Mouse (Mus musculus) right cerebral cortex, postnatal 25 days (tissue): ENCODE data around the gene Hspa5.
"Not testable (repeated sequence)": the region's sequence is repeated elsewhere in the genome, so short reads cannot be mapped to it uniquely, and the experiment has no call there.

Source experiments
- DNase-seq: peaks from one replicate; pipeline ENCODE4 v3.0.0; 2022

The Hspa5 gene

GRCm38 (mm10) chr2:34810775-34811174 is 39.0 kb downstream of the Hspa5 start:
- DNase-seq: no peak

DNA sequence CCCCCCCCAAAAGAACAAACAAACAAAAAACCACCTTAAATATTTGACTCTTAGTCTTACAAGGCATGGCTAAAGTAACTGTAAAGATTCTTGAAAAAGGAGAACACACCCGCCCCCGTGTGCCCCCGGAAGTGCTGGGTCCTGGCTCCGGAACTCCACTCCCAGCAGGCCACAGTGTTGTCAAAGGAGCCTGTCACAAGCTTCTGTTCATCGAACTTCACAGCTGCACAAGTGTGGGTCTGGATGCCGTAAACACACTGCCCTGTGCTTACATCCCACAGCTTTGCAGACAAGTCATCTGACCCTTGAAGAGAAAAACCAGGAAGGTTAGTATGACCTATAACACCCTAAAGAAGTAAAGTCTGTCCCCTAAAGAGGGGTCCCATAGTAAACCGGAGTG is 40.9 kb downstream of the Hspa5 start:
- DNase-seq: no peak

GRCm38 (mm10) chr2:34815893-34816292 is 44.1 kb downstream of the Hspa5 start:
- not testable (repeated sequence) for DNase-seq

DNA sequence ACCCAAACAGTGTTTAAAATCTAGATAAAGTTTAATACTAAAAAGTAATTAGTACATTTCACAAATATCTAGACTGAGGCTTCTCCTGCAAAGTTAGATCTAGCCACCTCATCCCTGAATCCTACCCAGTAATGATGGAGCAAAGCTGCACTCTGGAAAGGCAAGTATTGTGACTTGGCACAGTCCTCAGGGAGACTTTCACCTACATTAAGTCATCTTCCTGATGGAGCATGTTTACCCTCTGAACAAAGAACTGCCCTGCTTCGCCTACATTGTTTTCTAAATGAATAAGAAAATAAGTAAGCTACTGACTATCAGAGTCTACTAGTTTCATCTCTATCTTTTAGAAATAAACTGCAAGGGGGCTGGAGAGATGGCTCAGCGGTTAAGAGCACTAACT is 46.7 kb downstream of the Hspa5 start:
- DNase-seq: no peak

DNA sequence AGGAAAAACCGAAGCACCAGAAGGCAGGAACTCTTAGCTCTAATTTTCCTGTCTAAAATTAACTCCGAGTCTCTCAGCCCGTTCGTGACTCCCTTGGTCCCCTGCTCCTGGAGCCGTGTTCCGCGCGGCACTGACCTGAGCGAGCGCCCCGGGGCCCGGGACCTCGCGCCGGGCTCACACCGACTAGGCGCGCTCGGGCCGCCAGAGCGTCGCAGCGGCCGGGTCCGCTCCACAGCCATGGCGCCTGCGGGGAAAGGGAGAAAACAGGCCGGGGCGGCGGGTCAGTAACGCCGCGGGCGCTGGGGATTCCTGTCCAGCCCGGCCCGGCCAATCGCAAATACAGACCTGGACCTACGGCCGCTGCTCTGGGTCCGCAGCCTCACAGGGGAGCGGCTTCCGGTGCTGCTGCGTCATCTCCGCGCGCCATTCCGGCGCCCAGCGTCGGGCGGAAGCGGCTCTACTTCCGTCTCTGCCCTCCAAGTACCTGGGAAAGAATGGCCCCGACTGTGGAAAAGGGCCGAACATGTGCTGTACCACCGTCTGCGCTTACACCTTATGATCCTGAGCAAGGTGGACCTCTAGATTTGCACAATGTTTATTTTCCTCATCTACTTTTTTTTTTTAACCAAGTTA is 54.2 kb downstream of the Hspa5 start, which contains the start of gene Fbxw2:
Gene Fbxw2, minus strand, starts transcription at position 485 of the 633 bp plus-strand sequence.
- peak; percentile 94 for DNase-seq

DNA sequence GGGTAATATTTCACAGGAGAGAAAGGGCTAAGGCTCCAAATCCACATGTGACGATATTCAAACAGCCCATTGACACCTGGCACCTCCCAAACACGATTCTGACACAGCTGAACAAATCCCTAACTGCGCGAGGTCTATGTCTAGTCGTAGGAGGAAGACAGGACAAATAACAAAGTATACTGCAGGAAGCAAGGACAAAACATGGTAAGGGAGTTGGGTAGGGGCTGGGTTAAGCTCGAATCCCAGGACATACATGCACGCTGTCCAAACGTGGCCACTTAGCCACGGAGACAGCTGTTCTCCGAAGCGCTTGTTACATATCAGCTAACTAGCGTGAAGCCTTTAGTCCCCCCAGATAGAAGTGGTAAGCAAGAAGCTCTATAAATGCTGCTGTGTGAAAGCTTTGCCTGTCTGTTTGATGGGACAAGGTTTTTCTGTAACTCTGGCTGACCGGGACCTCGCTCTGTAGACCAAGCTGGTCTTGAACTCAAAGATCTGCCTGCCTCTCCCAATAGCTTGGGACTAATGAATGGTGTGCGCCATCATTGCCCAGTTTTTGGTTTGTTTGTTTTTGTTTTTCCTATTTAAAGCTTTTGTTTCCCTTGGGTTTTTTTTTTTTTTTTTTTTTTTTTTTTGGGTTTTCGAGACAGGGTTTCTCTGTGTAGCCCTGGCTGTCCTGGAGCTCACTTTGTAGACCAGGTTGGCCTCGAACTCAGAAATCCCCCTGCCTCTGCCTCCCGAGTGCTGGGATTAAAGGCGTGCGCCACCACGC is 54.9 kb downstream of the Hspa5 start:
- DNase-seq: no peak
